Mouse (Mus musculus): ENCODE results near the gene Elavl3.

DNA sequence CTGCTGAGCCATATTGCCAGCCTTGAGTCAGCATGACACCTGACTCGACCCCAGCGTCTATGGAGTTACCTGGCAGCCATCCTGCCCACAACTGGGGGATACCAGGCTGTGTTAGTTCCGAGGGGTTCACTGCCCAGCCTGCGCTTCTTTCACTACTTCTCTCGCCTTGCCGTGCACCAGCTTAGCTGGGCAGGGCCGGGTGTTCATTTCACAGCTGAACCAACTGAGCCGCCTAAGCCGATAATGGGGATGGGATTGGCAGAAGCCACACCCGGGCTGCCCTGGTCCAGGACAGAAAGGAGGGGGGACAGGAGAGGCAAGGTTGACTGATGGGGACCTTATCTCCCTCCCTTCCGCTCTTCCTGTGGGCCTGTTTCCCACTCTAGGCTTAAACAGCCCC is 2.5 kb downstream of the Elavl3 start:
- TF ChIP-seq TCF12 (IDR thresholded peaks at IDR 0.05; ENCODE audit: insufficient read depth, poor library complexity, severe bottlenecking) = no peak
- no peak for TF ChIP-seq MAX (IDR thresholded peaks at IDR 0.05; ENCODE audit: low read depth)
- TF ChIP-seq MYOD1 (IDR thresholded peaks at IDR 0.05; ENCODE audit: control insufficient read depth in 1 of 3, insufficient read length in 2 of 3, low read depth in 2 of 3) = no peak
- no peak for TF ChIP-seq TCF3 (IDR thresholded peaks at IDR 0.05; ENCODE audit: insufficient read length, low read depth)
- no peak for TF ChIP-seq MYOG (IDR thresholded peaks at IDR 0.05; ENCODE audit: control insufficient read depth in 1 of 3, insufficient read depth in 1 of 3, insufficient read length in 2 of 3, low read depth in 2 of 3)
- no peak for TF ChIP-seq POLR2A (IDR thresholded peaks at IDR 0.05; ENCODE audit: insufficient read length, low read depth)
- no peak for TF ChIP-seq POLR2AphosphoS2 (IDR thresholded peaks at IDR 0.05; ENCODE audit: insufficient read length, low read depth)
- TF ChIP-seq USF1 (IDR thresholded peaks at IDR 0.05; ENCODE audit: low read depth) = no peak
- TF ChIP-seq CEBPB (IDR thresholded peaks at IDR 0.05; ENCODE audit: insufficient read depth, poor library complexity, severe bottlenecking) = no peak

All from myocyte (in vitro differentiated cells).